Mouse (Mus musculus): Measurements from ENCODE around the gene Slc35e3.
"Not testable (repeated sequence)": the region's sequence is repeated elsewhere in the genome, so short reads cannot be mapped to it uniquely, and the experiment has no call there.

Gene Slc35e3

GRCm38 (mm10) chr10:117748276-117749049 is 2.3 kb upstream of the Slc35e3 start:
- DNase-seq: no peak

GRCm38 (mm10) chr10:117747711-117748110 is 1.5 kb upstream of the Slc35e3 start:
- no peak for DNase-seq

GRCm38 (mm10) chr10:117745570-117746296 is 432 bp downstream of the Slc35e3 start:
- not testable (repeated sequence) for DNase-seq

- DNase-seq: no peak
Measured at GRCm38 (mm10) chr10:117743917-117744316, 2.2 kb downstream of the Slc35e3 start.

- no peak for DNase-seq
Measured at GRCm38 (mm10) chr10:117743182-117743581, 3.0 kb downstream of the Slc35e3 start.

GRCm38 (mm10) chr10:117742618-117743017 is 3.5 kb downstream of the Slc35e3 start:
- no peak for DNase-seq

- DNase-seq: no peak
Measured at GRCm38 (mm10) chr10:117741698-117742475, 4.3 kb downstream of the Slc35e3 start.

GRCm38 (mm10) chr10:117740921-117741320 is 5.2 kb downstream of the Slc35e3 start:
- DNase-seq: no peak

- DNase-seq: no peak
Measured at GRCm38 (mm10) chr10:117740171-117740570, 6.0 kb downstream of the Slc35e3 start.

GRCm38 (mm10) chr10:117739648-117739948 is 6.6 kb downstream of the Slc35e3 start:
- no peak for DNase-seq

- DNase-seq: no peak
Measured at GRCm38 (mm10) chr10:117738928-117739647, 7.1 kb downstream of the Slc35e3 start.

GRCm38 (mm10) chr10:117738140-117738921 is 7.8 kb downstream of the Slc35e3 start:
- DNase-seq: no peak

- DNase-seq: not testable (repeated sequence)
Measured at GRCm38 (mm10) chr10:117737498-117737897, 8.7 kb downstream of the Slc35e3 start.

- no peak for DNase-seq
Measured at GRCm38 (mm10) chr10:117737075-117737474, 9.1 kb downstream of the Slc35e3 start.

- DNase-seq: no peak
Measured at GRCm38 (mm10) chr10:117736573-117736972, 9.6 kb downstream of the Slc35e3 start.

GRCm38 (mm10) chr10:117735396-117735795 is 10.8 kb downstream of the Slc35e3 start:
- DNase-seq: not testable (repeated sequence)

GRCm38 (mm10) chr10:117734104-117734852 is 11.9 kb downstream of the Slc35e3 start:
- DNase-seq: not testable (repeated sequence)

GRCm38 (mm10) chr10:117733626-117734025 is 12.5 kb downstream of the Slc35e3 start:
- DNase-seq: not testable (repeated sequence)

GRCm38 (mm10) chr10:117732962-117733592 is 13.1 kb downstream of the Slc35e3 start:
- no peak for DNase-seq

GRCm38 (mm10) chr10:117732184-117732583 is 14.0 kb downstream of the Slc35e3 start:
- DNase-seq: no peak
